Mouse (Mus musculus) layer of hippocampus, adult 11-12 months (tissue): Measurements from ENCODE around the gene Mrnip.
"Not testable (repeated sequence)": the region's sequence is repeated elsewhere in the genome, so short reads cannot be mapped to it uniquely, and the experiment has no call there.

Experiments used
- DNase-seq: peaks from one replicate; pipeline ENCODE4 v3.0.0; 2022; ENCODE audit warnings: low spot score

Gene Mrnip

GRCm38 (mm10) chr11:50174111-50174729, at the start of gene Mrnip:
Gene Mrnip, plus strand, starts transcription at chr11:50174444.
- not testable (repeated sequence) for DNase-seq

- no peak for DNase-seq
Observed at GRCm38 (mm10) chr11:50127781-50128180, 46.5 kb upstream of the Mrnip start.

- DNase-seq, result peak; percentile 90
Observed at GRCm38 (mm10) chr11:50130811-50131766, 43.2 kb upstream of the Mrnip start, which contains the start of gene Tbc1d9b. Gene Tbc1d9b, plus strand, starts transcription at chr11:50131396.

- no peak for DNase-seq
Observed at GRCm38 (mm10) chr11:50131801-50132201, 42.4 kb upstream of the Mrnip start.

GRCm38 (mm10) chr11:50132265-50132664, 42.0 kb upstream of the Mrnip start:
- DNase-seq, result no peak

GRCm38 (mm10) chr11:50134136-50134859, 39.9 kb upstream of the Mrnip start:
- no peak for DNase-seq

- DNase-seq, result no peak
Observed at GRCm38 (mm10) chr11:50138206-50138822, 35.9 kb upstream of the Mrnip start.

- no peak for DNase-seq
Observed at GRCm38 (mm10) chr11:50139571-50139970, 34.7 kb upstream of the Mrnip start.

- DNase-seq, result no peak
Observed at GRCm38 (mm10) chr11:50145529-50145928, 28.7 kb upstream of the Mrnip start.

- DNase-seq, result no peak
Observed at GRCm38 (mm10) chr11:50146121-50146520, 28.1 kb upstream of the Mrnip start.

- DNase-seq, result no peak
Observed at GRCm38 (mm10) chr11:50147267-50147957, 26.8 kb upstream of the Mrnip start.

- no peak for DNase-seq
Observed at GRCm38 (mm10) chr11:50147958-50148476, 26.2 kb upstream of the Mrnip start.

GRCm38 (mm10) chr11:50149200-50149599, 25.0 kb upstream of the Mrnip start:
- no peak for DNase-seq

GRCm38 (mm10) chr11:50149603-50150150, 24.6 kb upstream of the Mrnip start:
- DNase-seq, result no peak

- DNase-seq, result no peak
Observed at GRCm38 (mm10) chr11:50151374-50151773, 22.9 kb upstream of the Mrnip start.

- no peak for DNase-seq
Observed at GRCm38 (mm10) chr11:50154166-50154565, 20.1 kb upstream of the Mrnip start.

GRCm38 (mm10) chr11:50154777-50155520, 19.3 kb upstream of the Mrnip start:
- DNase-seq, result peak; percentile 32

- no peak for DNase-seq
Observed at GRCm38 (mm10) chr11:50155785-50156184, 18.5 kb upstream of the Mrnip start.

- no peak for DNase-seq
Observed at GRCm38 (mm10) chr11:50156725-50157258, 17.5 kb upstream of the Mrnip start.

- DNase-seq, result no peak
Observed at GRCm38 (mm10) chr11:50158346-50158745, 15.9 kb upstream of the Mrnip start.
